Mouse (Mus musculus) small intestine, adult 2 months (tissue): Measurements from ENCODE around the gene Olfr311.

ENCODE experiments used
- CTCF ChIP-seq: fragments of 200-500 bp; IDR thresholded peaks from 2 replicates; pipeline ENCODE4 v1.5.1; 2012; ENCODE audit warnings: low read depth, mild to moderate bottlenecking, control low read depth, inconsistent platforms, low read length, moderate library complexity, mixed read lengths; ENCODE audit not compliant: insufficient replicate concordance, insufficient read length; ENCODE audit errors: extremely low read depth
- POLR2A ChIP-seq: fragments of 200-500 bp; IDR thresholded peaks from 2 replicates; pipeline ENCODE4 v1.6.1; 2012; ENCODE audit warnings: low read depth, mild to moderate bottlenecking, control low read depth, inconsistent platforms, low read length, moderate library complexity

GRCm38 (mm10) chr11:58847636-58848035 lies 8.6 kb downstream of the Olfr311 start:
- TF ChIP-seq CTCF (no peak), POLR2A (no peak)
